Mouse (Mus musculus) E14TG2a.4 (cell line): Measurements from ENCODE around the gene Myh1.

ENCODE experiments used
- H3K27me3 ChIP-seq: 2 replicates; pipeline ENCODE4 v1.6.1; 2014; ENCODE audit warnings: low read length, control low read depth; ENCODE audit not compliant: insufficient read depth
- H3K36me3 ChIP-seq: 2 replicates; pipeline ENCODE4 v1.6.1; 2014; ENCODE audit warnings: low read length, control low read depth; ENCODE audit not compliant: insufficient read depth
- H3K4me1 ChIP-seq: replicated peaks from 2 replicates; pipeline ENCODE4 v1.6.1; 2014; ENCODE audit warnings: low read depth, low read length, control low read depth
- H3K4me3 ChIP-seq: replicated peaks from 2 replicates; pipeline ENCODE4 v1.5.1; 2014; ENCODE audit warnings: mild to moderate bottlenecking, low read length
- H3K9me3 ChIP-seq: 2 replicates; pipeline ENCODE4 v1.6.1; 2014; ENCODE audit warnings: low read length, control low read depth
- CTCF ChIP-seq: conservative IDR thresholded peaks from 2 replicates; pipeline ENCODE4 v1.5.1; 2014; ENCODE audit warnings: low read length
- NANOG ChIP-seq: IDR thresholded peaks from 2 replicates; pipeline ENCODE4 v1.6.1; 2014; ENCODE audit warnings: borderline replicate concordance, low read length, mixed read lengths
- POU5F1 ChIP-seq: IDR thresholded peaks from 2 replicates; pipeline ENCODE4 v1.6.1; 2014; ENCODE audit warnings: low read length, borderline replicate concordance

Myh1 gene

DNA sequence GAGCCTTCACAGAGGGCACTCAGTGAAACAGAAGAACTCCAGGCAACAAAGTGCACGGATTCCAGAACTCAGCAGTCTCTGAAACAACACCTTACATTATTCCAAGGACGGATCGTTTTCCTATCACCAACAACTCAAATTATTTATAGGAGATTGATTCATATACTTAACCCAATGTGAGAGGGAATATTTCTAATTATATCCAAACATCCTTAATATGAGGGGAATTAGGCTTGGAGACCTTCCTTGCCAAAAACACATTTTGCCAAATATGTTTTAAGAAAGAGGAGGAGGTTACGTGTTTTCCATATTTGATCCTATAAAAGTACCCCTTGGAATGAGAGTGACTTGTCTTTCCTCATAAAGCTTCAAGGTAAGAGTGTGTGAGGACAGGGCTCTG lies at the start of gene Myh1:
Gene Myh1 (plus strand): TSS at position 301 of the 400 bp plus-strand sequence.
- TF ChIP-seq NANOG (no peak), POU5F1 (no peak), CTCF (no peak)
- H3K4me1 ChIP-seq, result no peaks in the 10 kb centered on the region
- no peaks in the 10 kb centered on the region for H3K36me3 ChIP-seq
- H3K27me3 ChIP-seq, result peaks cover 8% of the 10 kb centered on the region
- no peaks in the 10 kb centered on the region for H3K9me3 ChIP-seq
- no peak within 1 kb of the TSS for H3K4me3 ChIP-seq

DNA sequence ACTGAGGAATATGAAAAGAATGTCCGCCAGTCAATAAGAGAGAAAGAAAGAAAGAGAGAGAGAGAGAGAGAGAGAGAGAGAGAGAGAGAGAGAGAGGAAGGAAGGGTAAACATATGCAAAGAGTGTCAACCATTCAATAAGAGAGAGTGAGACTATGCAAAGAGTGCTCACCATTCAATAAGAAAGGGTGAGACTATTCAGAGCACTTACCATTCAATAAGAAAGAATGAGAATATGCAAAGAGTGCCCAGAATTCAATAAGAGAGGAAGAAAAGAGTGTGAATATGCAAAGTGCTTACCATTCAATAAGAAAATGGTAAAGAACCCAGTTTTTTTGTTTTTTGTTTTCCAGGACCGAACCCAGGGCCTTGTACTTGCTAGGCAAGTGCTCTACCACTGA lies 49.6 kb upstream of the Myh1 start:
- Histone ChIP-seq H3K27me3 (no peaks in the 10 kb centered on the region), H3K4me3 (no peak overlapping the region), H3K4me1 (0 out of 2 replicates have a peak, but pooled peaks cover 3% of the 10 kb centered on the region), H3K9me3 (no peaks in the 10 kb centered on the region), H3K36me3 (no peaks in the 10 kb centered on the region)
- TF ChIP-seq POU5F1 (no peak), CTCF (no peak), NANOG (no peak)

GRCm38 (mm10) chr11:67151159-67151558 lies 48.7 kb upstream of the Myh1 start:
- 0 out of 2 replicates have a peak, but pooled peaks cover 3% of the 10 kb centered on the region for H3K4me1 ChIP-seq
- no peaks in the 10 kb centered on the region for H3K36me3 ChIP-seq
- H3K27me3 ChIP-seq, result no peaks in the 10 kb centered on the region
- no peak for TF ChIP-seq CTCF
- no peak for TF ChIP-seq NANOG
- TF ChIP-seq POU5F1, result no peak
- H3K9me3 ChIP-seq, result no peaks in the 10 kb centered on the region
- H3K4me3 ChIP-seq, result no peak overlapping the region

DNA sequence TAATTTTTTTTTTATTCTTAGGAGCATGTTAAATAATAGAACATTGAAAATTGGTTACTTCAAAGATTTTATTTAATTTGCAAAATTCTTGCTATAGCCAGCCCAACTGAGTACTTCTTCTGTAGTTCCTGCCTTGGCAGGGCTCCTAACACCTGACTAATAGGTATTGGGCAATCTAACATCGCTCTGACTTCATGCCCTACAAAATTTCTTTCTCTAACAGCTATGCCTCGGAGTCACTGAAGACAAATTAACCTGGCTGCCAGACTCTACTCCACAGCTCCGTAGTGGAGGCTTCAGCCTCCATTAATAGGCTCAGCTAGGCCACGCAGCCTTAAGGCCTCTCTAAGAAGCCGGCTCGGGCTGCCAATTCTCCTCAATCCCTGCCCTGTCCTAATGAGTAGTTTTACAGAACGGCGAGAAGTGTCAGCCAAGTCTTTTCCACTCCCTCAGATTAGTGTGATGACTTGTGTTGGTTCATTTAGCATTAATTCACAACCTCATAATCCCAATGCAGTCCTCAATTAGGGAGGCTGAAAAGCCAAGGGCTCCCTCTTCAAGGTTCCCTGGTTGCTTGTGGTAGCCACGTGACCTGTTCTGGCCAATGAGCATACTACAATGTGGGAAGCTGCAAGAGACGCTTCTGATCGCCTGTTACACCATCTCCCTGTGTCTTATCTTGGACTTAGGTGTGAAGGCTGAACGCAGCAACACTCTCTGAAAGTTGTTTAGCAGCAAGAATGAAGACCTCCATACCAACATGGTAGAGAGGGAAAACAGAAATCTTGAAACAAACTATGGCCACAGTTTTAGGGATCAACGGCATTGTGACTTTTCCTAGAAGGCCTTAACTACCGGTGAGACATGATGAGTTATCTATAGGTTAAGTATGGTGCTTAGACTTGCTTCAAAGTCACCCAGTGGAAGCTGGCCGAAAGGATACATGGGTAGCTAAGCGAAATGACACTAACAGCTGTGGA lies 47.9 kb upstream of the Myh1 start:
- Histone ChIP-seq H3K9me3 (no peaks in the 10 kb centered on the region), H3K36me3 (no peaks in the 10 kb centered on the region), H3K4me1 (0 out of 2 replicates have a peak, but pooled peaks cover 3% of the 10 kb centered on the region), H3K27me3 (no peaks in the 10 kb centered on the region), H3K4me3 (no peak overlapping the region)
- TF ChIP-seq POU5F1 (no peak), NANOG (no peak), CTCF (no peak)

DNA sequence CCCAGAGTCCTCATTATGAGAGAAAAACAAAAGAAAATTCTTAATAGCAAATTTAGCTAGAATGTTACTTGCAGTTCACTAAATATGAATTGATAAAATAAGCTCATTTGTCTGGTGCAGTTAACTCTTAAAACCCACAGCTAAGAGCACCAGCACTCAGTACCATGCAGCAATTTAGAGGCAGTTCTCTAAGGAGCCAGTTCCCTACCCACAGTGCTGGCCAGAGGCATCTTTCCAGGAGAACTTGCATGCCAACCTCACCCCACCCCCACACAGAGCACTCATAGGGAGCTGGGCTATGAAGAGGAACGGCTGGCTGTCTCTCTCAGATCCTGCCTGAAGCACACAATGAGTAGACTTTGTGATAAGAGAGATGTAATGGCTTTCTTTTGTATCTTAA lies 46.7 kb upstream of the Myh1 start:
- H3K9me3 ChIP-seq, result no peaks in the 10 kb centered on the region
- H3K27me3 ChIP-seq, result no peaks in the 10 kb centered on the region
- TF ChIP-seq NANOG (no peak), POU5F1 (no peak), CTCF (no peak)
- 0 out of 2 replicates have a peak, but pooled peaks cover 3% of the 10 kb centered on the region for H3K4me1 ChIP-seq
- no peak overlapping the region for H3K4me3 ChIP-seq
- no peaks in the 10 kb centered on the region for H3K36me3 ChIP-seq

GRCm38 (mm10) chr11:67153843-67154242 lies 46.0 kb upstream of the Myh1 start:
- Histone ChIP-seq H3K36me3 (no peaks in the 10 kb centered on the region), H3K4me3 (no peak overlapping the region), H3K9me3 (no peaks in the 10 kb centered on the region), H3K27me3 (no peaks in the 10 kb centered on the region), H3K4me1 (0 out of 2 replicates have a peak, but pooled peaks cover 3% of the 10 kb centered on the region)
- TF ChIP-seq NANOG (no peak), POU5F1 (no peak), CTCF (no peak)

- no peak for TF ChIP-seq CTCF
- TF ChIP-seq POU5F1, result no peak
- TF ChIP-seq NANOG, result no peak
- Histone ChIP-seq H3K36me3 (no peaks in the 10 kb centered on the region), H3K9me3 (no peaks in the 10 kb centered on the region), H3K27me3 (no peaks in the 10 kb centered on the region), H3K4me1 (0 out of 2 replicates have a peak, but pooled peaks cover 3% of the 10 kb centered on the region), H3K4me3 (no peak overlapping the region)
Measured at GRCm38 (mm10) chr11:67155650-67156049, 44.2 kb upstream of the Myh1 start.

DNA sequence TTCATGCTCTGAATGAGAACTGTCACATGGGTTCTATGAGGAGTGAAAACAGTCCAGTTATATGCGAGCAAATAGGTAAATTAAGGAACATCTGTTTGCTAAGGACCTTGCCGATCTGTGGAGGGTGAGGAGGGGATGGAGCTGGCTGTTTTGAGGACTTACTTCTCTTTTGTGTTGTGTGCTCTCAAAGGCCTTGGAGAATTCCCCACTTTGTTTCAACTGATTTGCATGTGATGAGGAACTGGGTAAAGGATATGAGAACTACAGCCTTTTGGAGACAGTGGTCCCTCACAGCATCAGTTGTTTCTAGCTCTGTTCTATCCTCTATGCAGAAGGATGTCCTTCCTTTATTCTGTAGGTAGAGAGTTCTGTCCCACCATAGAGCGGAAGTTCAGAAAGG lies 39.7 kb upstream of the Myh1 start:
- H3K4me1 ChIP-seq, result no peaks in the 10 kb centered on the region
- no peak for TF ChIP-seq NANOG
- no peak for TF ChIP-seq POU5F1
- TF ChIP-seq CTCF, result no peak
- no peak overlapping the region for H3K4me3 ChIP-seq
- H3K27me3 ChIP-seq, result no peaks in the 10 kb centered on the region
- no peaks in the 10 kb centered on the region for H3K36me3 ChIP-seq
- H3K9me3 ChIP-seq, result no peaks in the 10 kb centered on the region

DNA sequence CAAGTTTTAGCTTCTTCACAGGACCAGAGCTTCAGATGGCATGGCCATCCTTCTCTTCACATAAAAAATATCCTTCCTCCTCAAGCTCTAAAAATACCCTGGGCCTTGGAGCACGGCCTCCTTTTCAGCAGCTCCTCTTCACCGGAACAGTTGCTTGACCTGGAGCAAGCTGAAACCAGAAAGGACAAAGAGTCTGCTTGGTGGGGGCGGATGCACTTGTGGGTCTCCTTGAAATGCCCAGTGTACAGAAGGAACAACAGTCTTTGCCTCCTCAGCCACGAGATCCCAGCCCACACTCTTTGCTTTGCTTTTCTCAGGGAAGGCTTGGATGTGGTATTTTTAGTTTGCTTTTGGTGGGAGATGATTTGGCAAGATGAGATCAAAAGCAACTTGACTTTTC lies 36.2 kb upstream of the Myh1 start:
- Histone ChIP-seq H3K4me1 (no peaks in the 10 kb centered on the region), H3K27me3 (no peaks in the 10 kb centered on the region), H3K9me3 (no peaks in the 10 kb centered on the region), H3K36me3 (no peaks in the 10 kb centered on the region), H3K4me3 (no peak overlapping the region)
- no peak for TF ChIP-seq NANOG
- TF ChIP-seq CTCF, result no peak
- TF ChIP-seq POU5F1, result no peak
